Mouse (Mus musculus) forebrain, embryonic 15.5 days (tissue): ENCODE data around the gene Plb1. TPM values are rescaled to one million over a fixed set of nuclear protein-coding genes. Genes with fewer than 3 reads are reported as not detected.

Experiments
- ATAC-seq: fragments of 200-750 bp; cut with Nextera tagmentation; replicated peaks from 2 replicates; pipeline ENCODE4 v1.8.0; 2017; ENCODE audit warnings: mild to moderate bottlenecking, moderate TSS enrichment, moderate library complexity
- H3K27ac ChIP-seq: fragments of 300-500 bp; sonication (generic); replicated peaks from 2 replicates; pipeline ENCODE4 v1.5.1; 2015; ENCODE audit warnings: mild to moderate bottlenecking, inconsistent platforms
- H3K27me3 ChIP-seq: fragments of 300-500 bp; sonication (generic); 2 replicates; pipeline ENCODE4 v1.6.1; 2015; ENCODE audit warnings: inconsistent platforms
- H3K36me3 ChIP-seq: fragments of 300-500 bp; sonication (generic); 2 replicates; pipeline ENCODE4 v1.6.1; 2015; ENCODE audit warnings: mild to moderate bottlenecking, inconsistent platforms
- H3K4me1 ChIP-seq: fragments of 300-500 bp; sonication (generic); 2 replicates; pipeline ENCODE4 v1.6.1; 2015; ENCODE audit warnings: inconsistent platforms
- H3K4me2 ChIP-seq: fragments of 300-500 bp; sonication (generic); replicated peaks from 2 replicates; pipeline ENCODE4 v1.6.1; 2015; ENCODE audit warnings: mild to moderate bottlenecking, inconsistent platforms
- H3K4me3 ChIP-seq: fragments of 300-500 bp; sonication (generic); 2 replicates; pipeline ENCODE4 v1.5.1; 2015; ENCODE audit warnings: mild to moderate bottlenecking, inconsistent platforms
- H3K9ac ChIP-seq: fragments of 300-500 bp; sonication (generic); replicated peaks from 2 replicates; pipeline ENCODE4 v1.6.1; 2015; ENCODE audit warnings: mild to moderate bottlenecking, inconsistent platforms
- H3K9me3 ChIP-seq: fragments of 300-500 bp; sonication (generic); 2 replicates; pipeline ENCODE4 v1.6.1; 2016; ENCODE audit warnings: inconsistent platforms
- WGBS: fragments of 180-500 bp; shearing (Covaris S2); methylation state at CpG from one replicate; pipeline ENCODE4 v1.1.7; 2015; ENCODE audit warnings: mixed read lengths; 5-methylcytosine and 5-hydroxymethylcytosine counted together
- polyA plus RNA-seq: library from polyadenylated mRNA; unstranded; fragments of >200 nt; fragmentation: Nextera tagmentation; extraction: Ambion mirVana; gene quantifications from 2 replicates; pipeline ENCODE4 v1.2.1, GENCODE M21; 2015

The Plb1 gene
- polyA plus RNA-seq, 1 experiment from 2014 or later: not detected

GRCm38 (mm10) chr5:32371239-32371638 is 138.7 kb downstream of the Plb1 start:
- H3K27me3 ChIP-seq: no peaks in the 10 kb centered on the region
- ATAC-seq: no peak
- H3K36me3 ChIP-seq: no peaks in the 10 kb centered on the region
- no peak overlapping the region for H3K27ac ChIP-seq
- H3K9me3 ChIP-seq: no peaks in the 10 kb centered on the region
- H3K4me3 ChIP-seq: no peak overlapping the region
- no peaks in the 10 kb centered on the region for H3K4me1 ChIP-seq
- no peak overlapping the region for H3K4me2 ChIP-seq
- WGBS: 93% methylated on average over 5 of the region's 5 CpGs
- no peak overlapping the region for H3K9ac ChIP-seq

GRCm38 (mm10) chr5:32378546-32378945 is 146.0 kb downstream of the Plb1 start:
- H3K27ac ChIP-seq: no peak overlapping the region
- no peaks in the 10 kb centered on the region for H3K4me1 ChIP-seq
- ATAC-seq: no peak
- no peak overlapping the region for H3K9ac ChIP-seq
- no peaks in the 10 kb centered on the region for H3K9me3 ChIP-seq
- no peaks in the 10 kb centered on the region for H3K36me3 ChIP-seq
- H3K4me3 ChIP-seq: no peak overlapping the region
- WGBS: 60% methylated on average over 3 of the region's 3 CpGs
- H3K27me3 ChIP-seq: no peaks in the 10 kb centered on the region
- H3K4me2 ChIP-seq: no peak overlapping the region

GRCm38 (mm10) chr5:32388656-32389055 is 156.1 kb downstream of the Plb1 start:
- no peaks in the 10 kb centered on the region for H3K27me3 ChIP-seq
- H3K9ac ChIP-seq: no peak overlapping the region
- no peaks in the 10 kb centered on the region for H3K9me3 ChIP-seq
- no peak overlapping the region for H3K4me2 ChIP-seq
- no peaks in the 10 kb centered on the region for H3K4me1 ChIP-seq
- no peak overlapping the region for H3K4me3 ChIP-seq
- H3K27ac ChIP-seq: no peak overlapping the region
- H3K36me3 ChIP-seq: no peaks in the 10 kb centered on the region
- ATAC-seq: no peak

GRCm38 (mm10) chr5:32390295-32390694 is 157.8 kb downstream of the Plb1 start:
- no peak overlapping the region for H3K27ac ChIP-seq
- no peak for ATAC-seq
- H3K27me3 ChIP-seq: no peaks in the 10 kb centered on the region
- no peaks in the 10 kb centered on the region for H3K36me3 ChIP-seq
- H3K4me1 ChIP-seq: no peaks in the 10 kb centered on the region
- no peak overlapping the region for H3K9ac ChIP-seq
- WGBS: 86% methylated on average over 5 of the region's 5 CpGs
- no peak overlapping the region for H3K4me2 ChIP-seq
- no peak overlapping the region for H3K4me3 ChIP-seq
- no peaks in the 10 kb centered on the region for H3K9me3 ChIP-seq

GRCm38 (mm10) chr5:32392281-32392680 is 159.8 kb downstream of the Plb1 start:
- Histone ChIP-seq H3K4me3 (no peak overlapping the region), H3K4me1 (no peaks in the 10 kb centered on the region), H3K27me3 (no peaks in the 10 kb centered on the region), H3K36me3 (no peaks in the 10 kb centered on the region), H3K4me2 (no peak overlapping the region), H3K9ac (no peak overlapping the region), H3K27ac (no peak overlapping the region), H3K9me3 (no peaks in the 10 kb centered on the region)
- no peak for ATAC-seq

GRCm38 (mm10) chr5:32394586-32394985 is 162.1 kb downstream of the Plb1 start:
- no peak for ATAC-seq
- no peak overlapping the region for H3K4me2 ChIP-seq
- 78% methylated on average over 3 of the region's 3 CpGs for WGBS

GRCm38 (mm10) chr5:32395101-32395892 is 162.8 kb downstream of the Plb1 start:
- Histone ChIP-seq H3K27ac (no peak overlapping the region), H3K27me3 (no peaks in the 10 kb centered on the region), H3K9ac (no peak overlapping the region), H3K9me3 (no peaks in the 10 kb centered on the region), H3K4me1 (no peaks in the 10 kb centered on the region), H3K36me3 (no peaks in the 10 kb centered on the region), H3K4me2 (no peak overlapping the region), H3K4me3 (no peak overlapping the region)
- whole genome bisulfite sequencing: 74% methylated on average over 9 of the region's 9 CpGs
- ATAC-seq: no peak

More at GRCm38 (mm10) chr5:32394586-32394985, 162.1 kb downstream of the Plb1 start:
- Histone ChIP-seq H3K27me3 (no peaks in the 10 kb centered on the region), H3K9ac (no peak overlapping the region), H3K4me1 (no peaks in the 10 kb centered on the region), H3K27ac (no peak overlapping the region), H3K36me3 (no peaks in the 10 kb centered on the region), H3K4me3 (no peak overlapping the region), H3K9me3 (no peaks in the 10 kb centered on the region)

- H3K9me3 ChIP-seq: no peaks in the 10 kb centered on the region
- H3K4me1 ChIP-seq: no peaks in the 10 kb centered on the region
- no peak for ATAC-seq
- no peaks in the 10 kb centered on the region for H3K27me3 ChIP-seq
- H3K36me3 ChIP-seq: no peaks in the 10 kb centered on the region
- 80% methylated on average over 3 of the region's 3 CpGs for WGBS
- H3K9ac ChIP-seq: no peak overlapping the region
- no peak overlapping the region for H3K4me2 ChIP-seq
- no peak overlapping the region for H3K27ac ChIP-seq
- no peak overlapping the region for H3K4me3 ChIP-seq
These were observed 165.2 kb downstream of the Plb1 start for GRCm38 (mm10) chr5:32397719-32398118.

- Histone ChIP-seq H3K36me3 (no peaks in the 10 kb centered on the region), H3K4me2 (no peak overlapping the region), H3K27me3 (no peaks in the 10 kb centered on the region), H3K9me3 (no peaks in the 10 kb centered on the region), H3K9ac (no peak overlapping the region), H3K27ac (no peak overlapping the region), H3K4me3 (no peak overlapping the region), H3K4me1 (no peaks in the 10 kb centered on the region)
- ATAC-seq: no peak
- 78% methylated on average over 2 of the region's 2 CpGs for WGBS
These were observed 168.4 kb downstream of the Plb1 start for GRCm38 (mm10) chr5:32400926-32401325.

- no peak overlapping the region for H3K27ac ChIP-seq
- ATAC-seq: no peak
- 79% methylated on average over 9 of the region's 9 CpGs for WGBS
These were observed 170.8 kb downstream of the Plb1 start for GRCm38 (mm10) chr5:32403082-32403953.

GRCm38 (mm10) chr5:32405199-32405855 is 172.8 kb downstream of the Plb1 start:
- WGBS: 71% methylated on average over 4 of the region's 4 CpGs
- no peaks in the 10 kb centered on the region for H3K27me3 ChIP-seq
- ATAC-seq: no peak
- H3K9ac ChIP-seq: no peak overlapping the region
- H3K4me3 ChIP-seq: no peak overlapping the region
- H3K4me2 ChIP-seq: no peak overlapping the region
- no peaks in the 10 kb centered on the region for H3K9me3 ChIP-seq
- no peak overlapping the region for H3K27ac ChIP-seq
- H3K4me1 ChIP-seq: no peaks in the 10 kb centered on the region
- H3K36me3 ChIP-seq: no peaks in the 10 kb centered on the region

More at GRCm38 (mm10) chr5:32403082-32403953, 170.8 kb downstream of the Plb1 start:
- no peak overlapping the region for H3K4me2 ChIP-seq
- H3K36me3 ChIP-seq: no peaks in the 10 kb centered on the region
- no peaks in the 10 kb centered on the region for H3K9me3 ChIP-seq
- no peak overlapping the region for H3K9ac ChIP-seq
- no peaks in the 10 kb centered on the region for H3K27me3 ChIP-seq
- no peak overlapping the region for H3K4me3 ChIP-seq
- no peaks in the 10 kb centered on the region for H3K4me1 ChIP-seq

- no peaks in the 10 kb centered on the region for H3K9me3 ChIP-seq
- H3K9ac ChIP-seq: no peak overlapping the region
- H3K4me1 ChIP-seq: peaks cover 12% of the 10 kb centered on the region
- WGBS: 79% methylated on average over 1 of the region's 1 CpGs
- no peak overlapping the region for H3K27ac ChIP-seq
- H3K27me3 ChIP-seq: no peaks in the 10 kb centered on the region
- H3K36me3 ChIP-seq: no peaks in the 10 kb centered on the region
- ATAC-seq: no peak
- no peak overlapping the region for H3K4me3 ChIP-seq
- no peak overlapping the region for H3K4me2 ChIP-seq
These were observed 176.3 kb downstream of the Plb1 start for GRCm38 (mm10) chr5:32408771-32409170.
